Mouse (Mus musculus): Measurements from ENCODE around the gene Tpsg1. TPM values are rescaled to one million over a fixed set of nuclear protein-coding genes. Genes with fewer than 3 reads are reported as not detected.

Gene Tpsg1
- polyA plus RNA-seq, 1 experiment from 2014 or later = 0.54 TPM

DNA sequence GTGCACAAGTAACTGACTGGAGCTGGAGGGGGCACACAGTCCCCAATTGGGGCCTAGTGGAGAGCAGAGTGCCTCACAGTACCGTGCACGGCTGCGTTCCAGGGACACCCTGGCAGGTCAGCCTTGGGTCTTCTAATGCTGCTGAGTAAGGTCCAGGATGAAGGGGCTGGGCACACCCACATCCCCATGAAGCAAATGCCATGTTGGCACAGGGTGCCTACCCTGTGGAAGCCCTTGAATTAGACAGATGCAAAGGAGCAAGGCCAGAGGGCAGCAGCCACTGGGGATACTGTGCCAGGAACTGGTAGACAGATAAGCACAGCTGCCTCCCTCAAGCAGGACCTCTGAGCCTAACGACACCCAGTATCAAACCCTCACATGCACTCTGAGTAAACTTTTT lies 25.5 kb downstream of the Tpsg1 start:
- Histone ChIP-seq H3K27ac (peak overlapping the region; percentile 11; the same call in 1 of the 2 replicates), H3K4me1 (peaks cover 17% of the 10 kb centered on the region), H3K9me3 (no peaks in the 10 kb centered on the region), H3K27me3 (ENCODE audit: insufficient read depth, poor library complexity, severe bottlenecking) (no peaks in the 10 kb centered on the region), H3K4me3 (no peak overlapping the region), H3K36me3 (peaks cover 81% of the 10 kb centered on the region)
- 78% methylated on average over 4 of the region's 4 CpGs for WGBS
- DNase-seq (ENCODE audit: low spot score) = no peak

DNA sequence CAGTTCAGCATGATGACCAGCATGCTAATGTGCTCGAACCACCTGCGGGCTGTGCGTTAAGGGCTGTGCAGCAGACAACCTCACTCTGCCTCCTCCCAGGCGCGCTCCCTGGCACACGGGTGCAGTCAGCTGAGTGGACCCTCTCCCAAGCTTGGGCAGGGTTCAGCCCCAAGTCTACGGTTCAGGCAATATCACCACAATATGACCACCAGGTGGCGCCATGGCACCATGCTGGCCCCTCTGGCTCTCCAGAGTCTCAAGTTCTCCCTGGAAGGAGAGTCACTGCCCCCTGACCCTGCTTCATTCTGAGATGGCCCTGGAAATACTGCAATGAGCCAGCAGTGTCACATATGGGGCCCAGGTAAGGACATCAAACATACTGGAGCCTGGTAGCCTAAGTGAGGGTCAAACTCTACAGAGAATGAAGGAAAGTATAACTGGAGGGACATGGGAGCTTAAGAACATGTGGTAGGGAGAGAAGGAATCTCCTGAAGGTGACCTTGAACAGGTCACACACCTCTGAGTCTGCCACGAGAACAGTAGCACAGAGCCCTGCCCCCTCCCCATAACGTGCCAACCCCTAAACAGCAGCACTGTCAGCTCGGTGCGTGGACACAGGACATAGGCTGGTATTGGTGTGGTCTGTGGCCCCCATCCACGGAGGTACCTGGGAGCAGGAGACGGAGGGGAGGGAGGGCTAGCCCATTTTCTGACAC lies 28.9 kb downstream of the Tpsg1 start:
- no peaks in the 10 kb centered on the region for H3K27me3 ChIP-seq (ENCODE audit: insufficient read depth, poor library complexity, severe bottlenecking)
- no peaks in the 10 kb centered on the region for H3K9me3 ChIP-seq
- H3K4me3 ChIP-seq = no peak overlapping the region
- H3K27ac ChIP-seq = 0 out of 2 replicates have a peak overlapping the region, but pooled peaks have one; percentile 54
- WGBS = 28% methylated on average over 14 of the region's 14 CpGs
- peaks cover 52% of the 10 kb centered on the region for H3K36me3 ChIP-seq
- H3K4me1 ChIP-seq = peaks cover 39% of the 10 kb centered on the region
- DNase-seq (ENCODE audit: low spot score) = peak; percentile 86

DNA sequence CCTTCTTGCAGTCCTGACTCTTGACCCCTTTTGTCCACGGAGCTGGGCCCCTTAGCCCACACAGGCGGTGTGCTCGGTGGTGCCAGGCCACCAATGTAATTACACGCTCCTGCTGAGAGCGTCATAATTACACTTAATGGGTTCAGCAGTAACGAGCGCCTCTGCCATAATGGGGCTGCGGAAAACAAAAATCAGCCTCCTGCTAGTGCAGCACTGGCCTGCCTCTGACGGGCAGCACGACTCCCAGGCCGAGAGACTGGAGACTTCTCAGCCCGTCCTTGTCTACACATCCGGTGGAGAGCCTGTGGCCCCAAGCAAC lies 29.4 kb downstream of the Tpsg1 start:
- Histone ChIP-seq H3K9me3 (no peaks in the 10 kb centered on the region), H3K4me3 (no peak overlapping the region), H3K36me3 (peaks cover 50% of the 10 kb centered on the region), H3K27me3 (ENCODE audit: insufficient read depth, poor library complexity, severe bottlenecking) (peaks cover 4% of the 10 kb centered on the region; the same call in 1 of the 2 replicates), H3K4me1 (peaks cover 39% of the 10 kb centered on the region), H3K27ac (0 out of 2 replicates have a peak overlapping the region, but pooled peaks have one; percentile 54)
- 58% methylated on average over 13 of the region's 13 CpGs for WGBS
- no peak for DNase-seq (ENCODE audit: low spot score)

DNA sequence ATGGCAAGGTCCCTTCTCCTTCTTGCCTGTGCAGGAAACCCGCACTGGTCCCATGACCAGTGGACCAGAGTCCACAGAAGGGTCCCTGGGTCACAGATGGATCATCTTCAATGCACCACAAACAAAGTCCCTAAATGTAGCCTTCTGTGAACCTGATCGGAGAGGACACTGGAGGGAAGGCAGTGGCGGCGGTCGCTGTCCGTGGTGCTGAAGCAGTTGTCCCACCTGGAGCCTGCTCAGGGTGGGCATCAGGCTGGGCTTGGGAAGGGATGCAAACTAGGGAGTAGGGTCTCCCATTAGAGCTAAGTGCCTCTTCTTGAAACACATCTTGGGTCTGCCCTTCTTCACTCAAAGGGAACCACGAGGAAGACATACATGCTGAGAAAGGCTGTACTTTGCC lies 31.4 kb downstream of the Tpsg1 start:
- Histone ChIP-seq H3K27me3 (ENCODE audit: insufficient read depth, poor library complexity, severe bottlenecking) (peaks cover 4% of the 10 kb centered on the region; the same call in 1 of the 2 replicates), H3K27ac (no peak overlapping the region)

DNA sequence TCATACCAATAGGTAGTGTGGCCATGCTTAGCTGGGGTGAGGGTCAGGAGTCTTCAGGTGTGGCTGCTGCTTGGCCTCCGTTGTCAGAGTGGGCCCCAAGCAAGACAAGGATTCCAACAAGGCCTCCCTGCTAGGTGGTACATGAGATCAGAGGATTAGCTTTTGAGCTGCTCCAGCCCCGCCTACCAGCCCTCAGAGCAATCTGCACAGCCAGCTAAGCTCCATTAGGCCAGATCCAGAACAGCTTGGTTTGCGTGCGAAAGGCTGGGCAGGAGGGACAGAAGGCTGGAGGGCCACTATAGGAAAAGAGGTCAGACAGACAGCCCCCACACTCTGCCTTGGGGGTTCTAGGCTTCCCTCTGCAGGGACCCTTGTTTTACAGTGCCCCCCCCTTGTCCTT lies 32.4 kb downstream of the Tpsg1 start:
- no peak overlapping the region for H3K4me3 ChIP-seq
- WGBS = 37% methylated on average over 4 of the region's 4 CpGs
- H3K9me3 ChIP-seq = no peaks in the 10 kb centered on the region
- H3K36me3 ChIP-seq = peaks cover 20% of the 10 kb centered on the region
- no peak for DNase-seq (ENCODE audit: low spot score)
- peaks cover 4% of the 10 kb centered on the region; the same call in 1 of the 2 replicates for H3K27me3 ChIP-seq (ENCODE audit: insufficient read depth, poor library complexity, severe bottlenecking)
- H3K4me1 ChIP-seq = peaks cover 67% of the 10 kb centered on the region
- no peak overlapping the region for H3K27ac ChIP-seq

More for the DNA sequence above, 31.4 kb downstream of the Tpsg1 start:
- Histone ChIP-seq H3K4me1 (peaks cover 57% of the 10 kb centered on the region), H3K36me3 (peaks cover 30% of the 10 kb centered on the region), H3K9me3 (no peaks in the 10 kb centered on the region), H3K4me3 (no peak overlapping the region)
- 5% methylated on average over 7 of the region's 7 CpGs for WGBS
- DNase-seq (ENCODE audit: low spot score) = no peak

DNA sequence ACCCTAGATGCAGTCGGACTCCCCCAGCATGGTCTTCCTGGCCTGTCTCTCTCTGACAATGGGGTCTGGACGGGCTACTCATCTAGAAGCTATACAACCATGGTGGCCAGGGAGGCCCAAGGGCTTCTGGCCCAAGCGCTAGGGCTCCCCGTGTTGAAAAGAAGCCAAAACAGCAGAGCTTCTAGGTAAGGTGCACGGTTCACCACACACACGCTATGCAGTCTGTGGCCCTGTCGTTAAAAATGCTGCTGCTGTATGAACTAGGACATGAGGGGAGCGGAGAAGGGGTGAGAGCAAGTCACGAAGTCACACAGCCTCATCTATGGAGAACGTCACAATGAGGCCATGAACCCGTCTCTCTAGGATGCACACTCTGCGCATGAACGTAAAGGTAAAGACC lies 33.2 kb downstream of the Tpsg1 start:
- 86% methylated on average over 13 of the region's 13 CpGs for WGBS
- H3K27me3 ChIP-seq (ENCODE audit: insufficient read depth, poor library complexity, severe bottlenecking) = peaks cover 4% of the 10 kb centered on the region; the same call in 1 of the 2 replicates
- peaks cover 75% of the 10 kb centered on the region for H3K4me1 ChIP-seq
- no peak overlapping the region for H3K4me3 ChIP-seq
- no peak for DNase-seq (ENCODE audit: low spot score)
- H3K27ac ChIP-seq = no peak overlapping the region
- H3K36me3 ChIP-seq = peaks cover 12% of the 10 kb centered on the region
- no peaks in the 10 kb centered on the region for H3K9me3 ChIP-seq

DNA sequence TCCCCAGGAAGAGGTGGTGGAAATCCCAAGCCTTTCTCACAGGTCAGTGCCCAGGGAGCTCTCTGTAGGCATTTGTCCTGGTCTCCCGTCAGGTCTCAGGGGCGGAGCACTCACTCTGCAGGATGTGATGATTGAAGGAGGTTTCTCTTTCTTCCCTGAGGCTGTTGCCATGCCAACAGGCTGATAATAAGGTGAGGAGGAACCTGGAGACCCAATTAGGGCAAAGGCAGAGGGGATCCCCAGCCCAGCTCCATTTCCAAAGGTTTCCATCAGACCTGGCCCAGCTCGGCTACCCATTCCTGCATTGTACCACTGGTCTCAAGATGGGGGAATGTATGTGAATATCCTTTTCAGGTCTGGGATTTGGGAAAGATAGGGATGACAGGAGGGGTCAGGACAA lies 35.1 kb downstream of the Tpsg1 start:
- Histone ChIP-seq H3K36me3 (peaks cover 8% of the 10 kb centered on the region), H3K4me1 (peaks cover 80% of the 10 kb centered on the region), H3K9me3 (no peaks in the 10 kb centered on the region), H3K27me3 (ENCODE audit: insufficient read depth, poor library complexity, severe bottlenecking) (peaks cover 4% of the 10 kb centered on the region; the same call in 1 of the 2 replicates), H3K4me3 (no peak overlapping the region), H3K27ac (peak overlapping the region; percentile 88; the same call in 1 of the 2 replicates)
- WGBS = 29% methylated on average over 3 of the region's 3 CpGs
- no peak for DNase-seq (ENCODE audit: low spot score)

DNA sequence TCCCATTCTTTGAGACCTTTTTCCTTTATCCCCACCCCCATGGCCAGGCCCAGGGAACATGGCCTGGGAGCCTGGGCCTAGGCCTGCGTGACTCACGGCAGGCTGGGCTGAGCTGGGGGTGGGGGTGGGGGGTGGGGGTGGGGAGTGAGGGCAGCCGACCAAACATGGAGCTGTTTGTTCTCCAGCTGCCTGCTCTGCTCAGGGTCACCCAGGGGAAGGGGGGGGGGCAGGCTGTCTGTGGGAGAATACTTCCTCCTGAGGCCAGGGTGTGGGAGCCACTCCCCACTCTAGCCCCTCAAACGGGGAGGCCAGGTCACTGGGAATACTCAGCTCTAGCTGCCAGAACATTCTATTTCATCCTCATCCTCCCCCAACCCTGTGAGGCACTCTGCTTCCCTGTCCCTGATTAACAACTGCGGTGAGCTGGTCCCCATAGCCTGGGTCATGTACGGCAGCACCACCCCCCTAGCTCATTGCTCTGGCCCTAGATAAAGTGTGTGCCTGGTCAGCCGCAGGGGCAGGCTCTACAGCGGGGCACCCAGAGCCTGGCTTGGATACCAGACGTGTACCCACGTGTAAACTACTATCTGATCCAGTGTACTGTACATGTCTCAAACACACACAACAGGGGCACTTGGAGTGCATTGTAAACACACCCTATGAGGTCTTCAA lies 36.3 kb downstream of the Tpsg1 start:
- Histone ChIP-seq H3K36me3 (peaks cover 8% of the 10 kb centered on the region), H3K27me3 (ENCODE audit: insufficient read depth, poor library complexity, severe bottlenecking) (peaks cover 4% of the 10 kb centered on the region; the same call in 1 of the 2 replicates), H3K4me3 (peak overlapping the region; percentile 41), H3K27ac (peak overlapping the region; percentile 88), H3K9me3 (no peaks in the 10 kb centered on the region), H3K4me1 (peaks cover 83% of the 10 kb centered on the region)
- DNase-seq (ENCODE audit: low spot score) = no peak
- WGBS = 7% methylated on average over 9 of the region's 10 CpGs

DNA sequence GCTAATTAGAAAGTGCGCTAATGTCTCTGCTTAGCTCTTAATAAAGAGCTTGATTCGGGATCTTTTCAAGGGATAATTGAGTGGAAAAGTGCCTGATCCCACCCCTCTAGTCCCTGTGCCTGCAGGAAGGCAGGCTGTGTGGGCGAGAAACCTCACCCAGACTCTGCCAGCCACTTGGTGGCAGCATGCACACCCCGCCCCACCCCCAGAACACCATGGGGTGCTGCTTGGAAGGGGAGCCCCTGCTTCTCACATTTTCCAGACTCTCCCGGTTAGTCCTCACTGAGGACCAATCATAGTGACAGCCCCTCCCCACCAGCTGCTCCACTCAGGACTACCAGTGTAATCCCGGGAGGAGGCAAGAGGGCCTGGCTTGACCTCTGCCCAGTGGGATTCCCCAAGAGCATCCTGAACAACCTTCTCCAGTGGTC lies 37.0 kb downstream of the Tpsg1 start:
- Histone ChIP-seq H3K4me3 (peak overlapping the region; percentile 41), H3K9me3 (no peaks in the 10 kb centered on the region), H3K36me3 (peaks cover 8% of the 10 kb centered on the region), H3K4me1 (peaks cover 87% of the 10 kb centered on the region), H3K27me3 (ENCODE audit: insufficient read depth, poor library complexity, severe bottlenecking) (peaks cover 4% of the 10 kb centered on the region; the same call in 1 of the 2 replicates), H3K27ac (peak overlapping the region; percentile 88)
- WGBS = 18% methylated on average over 6 of the region's 6 CpGs
- no peak for DNase-seq (ENCODE audit: low spot score)

DNA sequence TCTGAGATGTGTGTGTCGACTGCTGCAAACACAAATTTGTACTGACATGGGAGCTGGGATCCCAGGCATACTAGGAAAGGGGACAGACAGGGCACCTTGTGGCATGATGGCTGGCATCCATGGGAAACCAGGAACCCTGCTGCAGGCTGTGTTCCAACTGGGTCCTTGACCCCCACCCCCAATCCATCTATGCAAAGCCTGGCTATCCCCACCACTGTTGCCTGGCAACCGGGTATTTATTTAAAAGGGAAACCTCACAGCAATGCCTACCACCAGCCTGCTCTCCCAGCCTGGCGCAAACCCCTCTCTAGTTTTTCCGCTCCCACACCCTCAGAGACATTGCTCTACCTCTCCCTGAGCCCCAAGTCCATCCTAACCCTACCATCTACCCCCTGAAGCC lies 38.3 kb downstream of the Tpsg1 start:
- peaks cover 84% of the 10 kb centered on the region for H3K4me1 ChIP-seq

DNA sequence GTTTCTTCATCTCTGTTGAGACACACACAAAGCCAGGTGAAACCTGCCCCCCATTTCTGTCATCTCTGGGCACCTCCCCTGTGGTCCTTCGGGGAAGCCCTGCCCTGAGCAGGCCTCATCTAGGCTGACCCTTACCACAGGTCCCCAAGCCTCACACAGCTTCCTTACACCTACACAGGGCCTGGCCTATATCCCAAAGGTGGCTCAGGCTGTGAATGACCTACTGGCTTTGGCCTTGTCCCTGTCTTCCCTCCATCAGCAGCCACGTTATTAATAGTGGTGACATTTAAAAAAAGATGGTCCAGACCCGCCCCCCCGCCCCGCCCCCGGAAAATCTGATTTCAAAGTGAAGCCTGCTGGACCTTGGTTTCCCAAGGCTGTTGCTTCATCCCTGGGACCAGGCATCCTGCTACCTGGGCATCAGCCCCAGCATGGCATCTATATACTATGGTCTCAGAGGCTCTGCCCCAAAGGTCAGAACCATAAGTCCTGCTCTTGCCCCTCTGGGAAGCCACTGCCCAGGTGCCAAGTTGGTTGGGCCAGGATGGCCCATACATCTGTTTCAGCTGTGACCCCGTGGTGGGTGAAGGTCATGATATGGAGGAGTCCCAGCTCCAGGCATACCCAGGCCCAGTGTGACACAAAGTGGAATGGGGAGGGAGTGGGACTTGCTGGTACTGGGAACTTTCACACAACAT lies 39.4 kb downstream of the Tpsg1 start:
- Histone ChIP-seq H3K4me3 (no peak overlapping the region), H3K27me3 (ENCODE audit: insufficient read depth, poor library complexity, severe bottlenecking) (peaks cover under 1% of the 10 kb centered on the region; the same call in 1 of the 2 replicates), H3K36me3 (peaks cover 8% of the 10 kb centered on the region; the same call in 1 of the 2 replicates), H3K9me3 (0 out of 2 replicates have a peak, but pooled peaks cover 2% of the 10 kb centered on the region), H3K4me1 (peaks cover 82% of the 10 kb centered on the region), H3K27ac (peak overlapping the region; percentile 85)
- 71% methylated on average over 7 of the region's 7 CpGs for WGBS
- no peak for DNase-seq (ENCODE audit: low spot score)

More for the DNA sequence above, 38.3 kb downstream of the Tpsg1 start:
- Histone ChIP-seq H3K27ac (peak overlapping the region; percentile 88), H3K9me3 (0 out of 2 replicates have a peak, but pooled peaks cover 2% of the 10 kb centered on the region), H3K27me3 (ENCODE audit: insufficient read depth, poor library complexity, severe bottlenecking) (peaks cover 4% of the 10 kb centered on the region; the same call in 1 of the 2 replicates), H3K4me3 (no peak overlapping the region), H3K36me3 (peaks cover 13% of the 10 kb centered on the region; the same call in 1 of the 2 replicates)
- no peak for DNase-seq (ENCODE audit: low spot score)
- 66% methylated on average over 4 of the region's 4 CpGs for WGBS

DNA sequence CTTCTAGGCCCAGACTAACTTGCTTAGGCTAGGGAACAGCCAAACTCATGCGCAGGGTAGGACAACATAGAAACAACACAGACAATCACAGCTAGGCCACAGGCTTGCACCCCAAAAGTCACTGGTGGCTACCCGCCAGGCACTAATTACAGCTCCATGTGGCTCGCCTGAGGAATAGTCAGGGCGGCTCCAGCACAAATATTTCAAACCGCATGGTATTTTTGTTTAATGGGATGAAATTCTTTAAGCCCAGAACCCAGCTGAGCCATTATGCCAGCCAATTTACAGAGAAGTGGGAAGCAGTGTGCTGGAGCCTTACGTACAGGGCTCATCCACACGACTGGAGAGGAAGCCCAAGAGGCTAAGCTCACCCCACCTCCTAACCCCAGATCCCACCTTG lies 40.5 kb downstream of the Tpsg1 start:
- 0 out of 2 replicates have a peak, but pooled peaks cover 2% of the 10 kb centered on the region for H3K9me3 ChIP-seq
- H3K4me3 ChIP-seq = peak overlapping the region; percentile 5; the same call in 1 of the 2 replicates
- peaks cover 82% of the 10 kb centered on the region for H3K4me1 ChIP-seq
- DNase-seq (ENCODE audit: low spot score) = no peak
- 78% methylated on average over 7 of the region's 7 CpGs for WGBS
- peaks cover 8% of the 10 kb centered on the region; the same call in 1 of the 2 replicates for H3K36me3 ChIP-seq
- H3K27me3 ChIP-seq (ENCODE audit: insufficient read depth, poor library complexity, severe bottlenecking) = no peaks in the 10 kb centered on the region
- peak overlapping the region; percentile 85 for H3K27ac ChIP-seq
